Mouse (Mus musculus): ENCODE results near the gene Cd300e. TPM values are rescaled to one million over a fixed set of nuclear protein-coding genes. Genes with fewer than 3 reads are reported as not detected.
"Not testable (repeated sequence)": the region's sequence is repeated elsewhere in the genome, so short reads cannot be mapped to it uniquely, and the experiment has no call there.

Gene Cd300e
- total RNA-seq, 2 experiments from 2014 or later = not detected

GRCm38 (mm10) chr11:115016093-115016492 lies 45.9 kb downstream of the Cd300e start, which contains the start of gene Cd300ld2:
Gene Cd300ld2, minus strand, starts transcription at chr11:115016193.
- DNase-seq; intact Hi-C loops (cut with DNase I): not testable (repeated sequence)

DNA sequence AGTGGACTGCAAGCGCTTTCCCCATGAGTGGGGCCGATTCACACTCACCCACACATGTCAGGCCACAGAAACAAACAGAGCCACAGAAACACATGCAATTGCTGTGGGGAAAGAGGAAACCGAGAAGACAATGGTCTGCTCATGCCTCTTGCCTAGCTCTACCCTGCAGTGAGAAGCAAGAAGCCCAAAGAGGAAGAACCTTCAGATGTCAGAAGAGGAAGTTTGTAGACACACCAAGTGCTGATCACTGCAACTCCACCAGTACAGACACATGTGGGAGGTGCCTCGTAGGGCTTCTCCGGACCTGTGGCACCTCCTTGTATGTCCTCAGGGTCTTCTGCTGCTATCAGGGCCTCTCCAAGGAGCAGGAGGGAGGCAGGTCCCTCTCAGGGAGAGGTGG lies 57.9 kb downstream of the Cd300e start:
- intact Hi-C loops (cut with DNase I) = no loop called here
- DNase-seq = no peak

Other genes starting within 250 kb of the Cd300e start
- 1 to 10 TPM; 4.9 to 5.6 TPM for gene Gprc5c, start 211.0 kb downstream of the Cd300e start, total RNA-seq (2021)
- gene Cd300a, start 172.1 kb downstream of the Cd300e start, total RNA-seq (2021) = under 1 TPM; 0.44 to 0.54 TPM
- gene Cd300lb, start 127.8 kb downstream of the Cd300e start, total RNA-seq (2021) = not detected
- not detected for gene Cd300c, start 93.0 kb downstream of the Cd300e start, total RNA-seq (2021)
- under 1 TPM; 0.12 to 0.14 TPM for gene Cd300ld, start 72.3 kb downstream of the Cd300e start, total RNA-seq (2021)
- gene Cd300c2, start 60.3 kb downstream of the Cd300e start, total RNA-seq (2021) = 1 to 10 TPM in 1 of 2 experiments, under 1 TPM in 1; 0.70 to 1.3 TPM
- gene Cd300ld2, start 46.0 kb downstream of the Cd300e start, total RNA-seq (2021) = not detected
- gene Cd300ld4, start 35.2 kb downstream of the Cd300e start, total RNA-seq (2021) = 1 to 10 TPM in 1 of 2 experiments, not detected in 1; 1.0 TPM
- gene Cd300ld5, start 24.4 kb downstream of the Cd300e start, total RNA-seq (2021) = under 1 TPM; 0.50 to 0.62 TPM
- gene Cd300ld3, start 13.8 kb downstream of the Cd300e start, total RNA-seq (2021) = under 1 TPM; 0.50 to 0.62 TPM
- gene Rab37, start 29.3 kb upstream of the Cd300e start, total RNA-seq (2021) = under 1 TPM; 0.38 to 0.68 TPM
- under 1 TPM; 0.30 to 0.48 TPM for gene Cd300lf, start 71.8 kb upstream of the Cd300e start, total RNA-seq (2021)
- 10 to 100 TPM; 38.7 to 41.3 TPM for gene Slc9a3r1, start 101.2 kb upstream of the Cd300e start, total RNA-seq (2021)
- 10 to 100 TPM; 18.1 to 18.2 TPM for gene Tmem104, start 125.3 kb upstream of the Cd300e start, total RNA-seq (2021)
- gene Nat9, start 125.7 kb upstream of the Cd300e start, total RNA-seq (2021) = 10 to 100 TPM; 12.5 to 15.6 TPM
- gene Grin2c, start 205.1 kb upstream of the Cd300e start, total RNA-seq (2021) = 1 to 10 TPM; 1.4 to 2.0 TPM
- gene Fdxr, start 214.9 kb upstream of the Cd300e start, total RNA-seq (2021) = 10 to 100 TPM; 24.4 to 25.8 TPM
- gene Fads6, start 235.5 kb upstream of the Cd300e start, total RNA-seq (2021) = 1 to 10 TPM; 2.9 to 4.1 TPM
- gene Otop2, start 245.0 kb upstream of the Cd300e start, total RNA-seq (2021) = not detected